Mouse (Mus musculus) MEL-GATA-1-ER (cell line): ENCODE measurements around the gene Atxn7l1.

Experiments
- DNase-seq: peaks from one replicate; pipeline ENCODE4 v3.0.0-alpha.2; 2012; ENCODE audit warnings: low read depth; ENCODE audit errors: extremely low read depth

The Atxn7l1 gene

GRCm38 (mm10) chr12:33147497-33148267 is at the start of gene Atxn7l1:
Atxn7l1 (plus strand) TSS chr12:33147693.
- peak; percentile 85 for DNase-seq

- DNase-seq = no peak
These were observed 45.9 kb upstream of the Atxn7l1 start for GRCm38 (mm10) chr12:33101627-33102026.

GRCm38 (mm10) chr12:33102342-33103115 is 45.0 kb upstream of the Atxn7l1 start:
- DNase-seq = no peak

- DNase-seq = no peak
These were observed 41.8 kb upstream of the Atxn7l1 start for GRCm38 (mm10) chr12:33105724-33106123.

GRCm38 (mm10) chr12:33106438-33107167 is 40.9 kb upstream of the Atxn7l1 start:
- DNase-seq = no peak

GRCm38 (mm10) chr12:33109531-33109930 is 38.0 kb upstream of the Atxn7l1 start:
- DNase-seq = no peak

- DNase-seq = peak; percentile 46
These were observed 36.5 kb upstream of the Atxn7l1 start for GRCm38 (mm10) chr12:33110894-33111471.

GRCm38 (mm10) chr12:33118624-33119301 is 28.7 kb upstream of the Atxn7l1 start:
- DNase-seq = no peak

GRCm38 (mm10) chr12:33125594-33126227 is 21.8 kb upstream of the Atxn7l1 start:
- peak; percentile 94 for DNase-seq

GRCm38 (mm10) chr12:33126243-33126642 is 21.2 kb upstream of the Atxn7l1 start:
- DNase-seq = no peak

GRCm38 (mm10) chr12:33128121-33128520 is 19.4 kb upstream of the Atxn7l1 start:
- no peak for DNase-seq

GRCm38 (mm10) chr12:33128702-33129101 is 18.8 kb upstream of the Atxn7l1 start:
- DNase-seq = no peak

- peak; percentile 64 for DNase-seq
These were observed 18.1 kb upstream of the Atxn7l1 start for GRCm38 (mm10) chr12:33129410-33129809.

- DNase-seq = no peak
These were observed 17.1 kb upstream of the Atxn7l1 start for GRCm38 (mm10) chr12:33130401-33130800.

GRCm38 (mm10) chr12:33131796-33132195 is 15.7 kb upstream of the Atxn7l1 start:
- no peak for DNase-seq

GRCm38 (mm10) chr12:33137857-33138256 is 9.6 kb upstream of the Atxn7l1 start:
- DNase-seq = no peak

GRCm38 (mm10) chr12:33139083-33139482 is 8.4 kb upstream of the Atxn7l1 start:
- DNase-seq = no peak

- DNase-seq = no peak
These were observed 3.0 kb upstream of the Atxn7l1 start for GRCm38 (mm10) chr12:33144456-33144855.

GRCm38 (mm10) chr12:33146622-33147433 is 665 bp upstream of the Atxn7l1 start:
- DNase-seq = no peak
